Mouse (Mus musculus) embryonic facial prominence, embryonic 11.5 days (tissue): ENCODE results near the gene Camp. TPM values are rescaled to one million over a fixed set of nuclear protein-coding genes. Genes with fewer than 3 reads are reported as not detected.

Experiments used
- ATAC-seq: fragments of 200-750 bp; cut with Nextera tagmentation; replicated peaks from 2 replicates; pipeline ENCODE4 v1.8.0; 2017; ENCODE audit warnings: low read depth; ENCODE audit not compliant: insufficient number of reproducible peaks, low FRiP score, low TSS enrichment
- DNase-seq: peaks from one replicate; pipeline ENCODE4 v3.0.0-alpha.2; 2015; ENCODE audit warnings: low spot score
- H3K27ac ChIP-seq: fragments of 300-500 bp; sonication (generic); replicated peaks from 2 replicates; pipeline ENCODE4 v1.5.1; 2014; ENCODE audit warnings: mild to moderate bottlenecking, low read depth, low read length, control low read depth
- H3K27me3 ChIP-seq: fragments of 300-500 bp; sonication (generic); 2 replicates; pipeline ENCODE4 v1.6.1; 2014; ENCODE audit warnings: mild to moderate bottlenecking, low read length, moderate library complexity, mixed read lengths; ENCODE audit not compliant: control insufficient read depth, insufficient read depth
- H3K36me3 ChIP-seq: fragments of 300-500 bp; sonication (generic); replicated peaks from 2 replicates; pipeline ENCODE4 v1.6.1; 2014; ENCODE audit warnings: low read depth, mild to moderate bottlenecking, low read length, moderate library complexity, mixed read lengths; ENCODE audit not compliant: control insufficient read depth, insufficient read depth
- H3K4me1 ChIP-seq: fragments of 300-500 bp; sonication (generic); 2 replicates; pipeline ENCODE4 v1.6.1; 2014; ENCODE audit warnings: low read length, mixed read lengths; ENCODE audit not compliant: control insufficient read depth, insufficient read depth
- H3K4me2 ChIP-seq: fragments of 300-500 bp; sonication (generic); 2 replicates; pipeline ENCODE4 v1.6.1; 2014; ENCODE audit warnings: low read depth, mild to moderate bottlenecking, control low read depth, low read length, moderate library complexity
- H3K4me3 ChIP-seq: fragments of 300-500 bp; sonication (generic); 2 replicates; pipeline ENCODE4 v1.5.1; 2014; ENCODE audit warnings: low read depth, low read length, control low read depth
- H3K9ac ChIP-seq: fragments of 300-500 bp; sonication (generic); replicated peaks from 2 replicates; pipeline ENCODE4 v1.6.1; 2014; ENCODE audit warnings: mild to moderate bottlenecking, control low read depth, low read length
- H3K9me3 ChIP-seq: fragments of 300-500 bp; sonication (generic); replicated peaks from 2 replicates; pipeline ENCODE4 v1.6.1; 2016; ENCODE audit warnings: mild to moderate bottlenecking, low read length, inconsistent platforms, mixed read lengths; ENCODE audit not compliant: control insufficient read depth
- WGBS: fragments of 180-500 bp; shearing (Covaris S2); extraction: QIAGEN DNeasy Blood & Tissue Kit; methylation state at CpG from one replicate; pipeline ENCODE4 v1.1.7; 2014; 5-methylcytosine and 5-hydroxymethylcytosine counted together
- polyA plus RNA-seq: library from polyadenylated mRNA; unstranded; fragments of >200 nt; fragmentation: Nextera tagmentation; extraction: Ambion mirVana; gene quantifications from 2 replicates; pipeline ENCODE4 v1.2.1, GENCODE M21; 2014

Gene Camp
- polyA plus RNA-seq, 1 experiment from 2014 or later = 0.87 TPM

DNA sequence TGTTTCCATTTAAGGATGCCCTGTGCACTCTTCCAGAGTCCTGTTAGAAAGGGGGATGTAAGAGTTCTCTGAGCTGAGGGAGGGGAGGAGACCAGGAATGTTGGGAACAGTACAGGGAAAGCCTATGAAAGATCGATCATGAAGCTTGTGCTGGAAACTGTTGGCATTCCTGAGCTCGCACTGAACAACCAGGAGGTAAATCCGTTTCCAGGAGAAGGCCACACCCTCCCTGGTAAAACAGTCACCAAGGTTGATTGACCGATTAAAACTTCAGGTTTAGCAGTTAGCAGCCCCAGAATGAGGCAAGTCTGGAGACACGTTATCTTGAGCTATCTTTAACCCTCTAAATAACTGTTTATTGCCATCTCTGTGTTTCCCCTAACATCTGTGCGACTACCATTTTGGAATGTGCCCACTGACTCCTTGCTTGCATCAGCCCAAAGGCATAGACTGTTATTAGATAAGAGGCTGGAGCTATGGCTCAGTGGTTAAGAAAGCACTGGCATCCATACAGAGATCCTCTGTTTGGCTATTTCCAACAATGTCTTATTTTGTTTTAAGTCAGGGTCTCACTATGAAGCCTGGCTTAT is 21.7 kb upstream of the Camp start:
- WGBS = 40% methylated on average over 6 of the region's 6 CpGs
- Histone ChIP-seq H3K9me3 (no peaks in the 10 kb centered on the region), H3K36me3 (no peaks in the 10 kb centered on the region), H3K4me2 (no peak overlapping the region), H3K4me1 (no peaks in the 10 kb centered on the region), H3K4me3 (no peak overlapping the region), H3K27ac (no peak overlapping the region), H3K27me3 (no peaks in the 10 kb centered on the region), H3K9ac (no peak overlapping the region)
- DNase-seq (no peak), ATAC-seq (no peak)

DNA sequence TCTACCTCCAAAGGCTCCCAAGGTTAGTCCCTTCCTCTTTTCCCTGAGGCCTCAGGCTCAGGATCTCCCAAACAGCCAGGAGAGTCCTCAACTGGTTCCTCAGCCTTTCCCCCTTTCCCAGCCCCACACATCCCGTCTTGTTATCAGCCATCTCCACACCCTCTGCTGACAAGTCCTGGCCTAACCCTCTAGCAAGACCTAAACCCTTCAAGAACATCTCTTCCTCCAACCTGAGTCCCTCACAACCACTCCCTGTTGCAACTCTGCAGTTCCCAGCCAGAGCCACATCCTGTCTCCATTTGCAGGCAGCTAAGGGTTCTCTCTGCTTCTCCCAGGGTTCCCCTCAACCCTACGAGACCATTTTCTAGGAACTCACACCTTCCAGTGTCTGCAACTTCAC is 16.8 kb upstream of the Camp start:
- H3K4me3 ChIP-seq = no peak overlapping the region
- H3K27me3 ChIP-seq = no peaks in the 10 kb centered on the region
- H3K9ac ChIP-seq = no peak overlapping the region
- no peak overlapping the region for H3K27ac ChIP-seq
- no peaks in the 10 kb centered on the region for H3K36me3 ChIP-seq
- H3K9me3 ChIP-seq = no peaks in the 10 kb centered on the region
- DNase-seq (no peak), ATAC-seq (no peak)
- H3K4me1 ChIP-seq = no peaks in the 10 kb centered on the region
- H3K4me2 ChIP-seq = no peak overlapping the region
- 73% methylated on average over 2 of the region's 2 CpGs for WGBS

DNA sequence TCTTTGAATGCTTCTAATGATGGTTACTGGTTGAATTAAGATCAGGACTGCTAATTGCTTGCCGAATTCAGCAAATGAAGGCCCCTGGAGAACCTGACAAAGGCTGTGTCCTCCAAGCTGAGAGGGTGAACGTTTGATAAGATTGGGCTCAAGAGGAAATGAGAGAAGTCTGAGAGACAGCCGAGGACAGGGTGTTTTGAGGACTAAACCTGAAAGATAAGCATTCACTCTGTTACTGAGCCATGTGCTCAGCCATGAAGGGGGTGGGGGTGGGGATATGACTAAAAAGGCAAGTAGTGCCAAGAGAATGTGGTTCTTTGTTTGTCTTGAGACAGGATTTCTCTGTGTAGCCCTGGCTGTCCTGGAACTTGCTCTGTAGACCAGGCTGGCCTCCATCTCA is 13.7 kb upstream of the Camp start:
- Histone ChIP-seq H3K27me3 (no peaks in the 10 kb centered on the region), H3K9me3 (no peaks in the 10 kb centered on the region), H3K4me1 (no peaks in the 10 kb centered on the region), H3K27ac (no peak overlapping the region), H3K4me3 (no peak overlapping the region), H3K9ac (no peak overlapping the region), H3K4me2 (no peak overlapping the region), H3K36me3 (no peaks in the 10 kb centered on the region)
- DNase-seq (no peak), ATAC-seq (no peak)
- WGBS = 64% methylated on average over 3 of the region's 3 CpGs

DNA sequence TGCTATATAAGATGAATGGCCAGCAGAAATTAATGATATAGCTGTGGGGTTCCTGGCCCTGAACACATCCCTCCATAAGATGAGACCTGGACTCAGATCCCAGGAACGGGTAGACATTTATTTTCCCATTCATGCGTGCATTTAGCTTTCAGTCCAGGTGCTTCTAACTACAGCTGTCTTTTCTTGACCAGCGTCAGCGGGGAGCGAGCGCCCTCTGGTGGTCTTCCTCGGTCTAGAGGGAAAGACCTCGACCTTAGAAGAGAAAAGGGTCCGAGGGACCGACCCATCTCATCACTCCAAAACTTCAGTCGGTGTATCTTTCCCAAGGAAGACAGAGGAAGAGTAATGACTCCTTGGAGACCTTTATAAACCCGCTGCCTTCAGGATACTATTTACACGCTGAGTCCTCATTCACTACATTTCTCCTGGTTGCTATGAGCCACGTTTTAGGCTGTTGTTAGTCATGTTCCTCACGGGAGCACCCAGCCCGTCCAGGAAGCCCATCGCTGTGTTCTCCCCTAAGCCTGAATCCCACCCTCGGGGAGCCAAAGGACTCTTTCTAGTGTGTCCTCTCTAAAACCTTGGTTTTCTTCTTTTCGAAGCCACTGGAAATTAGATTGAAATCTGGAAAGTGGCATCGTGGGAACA is 13.1 kb upstream of the Camp start:
- H3K36me3 ChIP-seq = no peaks in the 10 kb centered on the region
- H3K4me2 ChIP-seq = no peak overlapping the region
- H3K9me3 ChIP-seq = no peaks in the 10 kb centered on the region
- no peaks in the 10 kb centered on the region for H3K4me1 ChIP-seq
- no peak overlapping the region for H3K4me3 ChIP-seq
- 17% methylated on average over 20 of the region's 20 CpGs for WGBS
- H3K27me3 ChIP-seq = no peaks in the 10 kb centered on the region
- peak; percentile 35; the same call in 1 of the 2 replicates for ATAC-seq
- no peak overlapping the region for H3K9ac ChIP-seq
- DNase-seq = peak; percentile 86
- H3K27ac ChIP-seq = no peak overlapping the region

DNA sequence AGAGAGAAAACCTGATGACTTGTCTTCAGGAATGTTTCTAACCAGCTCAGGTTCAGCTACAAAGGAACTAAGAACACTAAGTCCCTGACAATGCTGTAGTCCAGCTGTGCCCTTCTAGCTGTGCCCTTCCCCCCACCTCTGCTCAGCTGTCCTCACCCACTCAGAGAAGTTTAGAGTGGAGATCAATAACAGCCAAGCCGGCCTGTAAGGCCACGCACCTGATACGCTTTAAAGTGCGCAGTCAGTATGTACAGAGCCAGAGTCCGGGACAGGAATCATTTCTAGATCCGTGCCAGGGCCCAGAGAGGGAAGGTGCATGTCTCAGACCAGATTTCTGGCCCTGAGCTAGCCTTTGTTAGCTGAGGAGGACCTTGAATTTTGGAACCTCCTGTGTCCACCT is 6.5 kb upstream of the Camp start:
- Histone ChIP-seq H3K9me3 (no peaks in the 10 kb centered on the region), H3K27me3 (no peaks in the 10 kb centered on the region), H3K36me3 (no peaks in the 10 kb centered on the region), H3K27ac (no peak overlapping the region), H3K4me3 (no peak overlapping the region), H3K4me2 (no peak overlapping the region), H3K9ac (no peak overlapping the region), H3K4me1 (no peaks in the 10 kb centered on the region)
- DNase-seq (no peak), ATAC-seq (no peak)
- WGBS = 77% methylated on average over 6 of the region's 6 CpGs

DNA sequence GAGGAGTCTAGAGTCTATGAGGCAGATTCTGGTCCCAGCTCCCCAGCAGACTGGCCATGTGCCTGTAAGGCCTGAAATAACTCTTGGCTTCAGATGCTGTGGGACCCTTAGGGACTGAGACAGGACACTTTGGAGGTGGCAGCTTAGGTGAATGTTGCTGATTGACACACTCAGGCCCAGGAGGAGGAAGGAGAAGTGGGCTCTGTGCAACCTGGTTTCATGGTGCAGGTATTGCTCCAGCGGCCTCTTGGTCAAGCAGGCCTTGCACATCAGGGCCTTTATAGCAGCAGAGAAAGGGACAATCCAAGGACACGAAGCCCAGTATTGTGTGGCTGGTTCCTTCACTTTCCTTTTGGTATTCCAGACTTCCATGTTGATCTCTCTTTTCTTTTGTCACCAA is 4.9 kb upstream of the Camp start:
- H3K4me2 ChIP-seq = no peak overlapping the region
- H3K4me3 ChIP-seq = no peak overlapping the region
- H3K27ac ChIP-seq = no peak overlapping the region
- H3K9me3 ChIP-seq = no peaks in the 10 kb centered on the region
- ATAC-seq (no peak), DNase-seq (no peak)
- no peaks in the 10 kb centered on the region for H3K4me1 ChIP-seq
- no peaks in the 10 kb centered on the region for H3K36me3 ChIP-seq
- WGBS = 80% methylated on average over 2 of the region's 2 CpGs
- H3K27me3 ChIP-seq = no peaks in the 10 kb centered on the region
- no peak overlapping the region for H3K9ac ChIP-seq

- 87% methylated on average over 5 of the region's 5 CpGs for WGBS
- H3K4me2 ChIP-seq = no peak overlapping the region
- H3K4me1 ChIP-seq = no peaks in the 10 kb centered on the region
- H3K27me3 ChIP-seq = no peaks in the 10 kb centered on the region
- no peaks in the 10 kb centered on the region for H3K36me3 ChIP-seq
- H3K9me3 ChIP-seq = no peaks in the 10 kb centered on the region
- ATAC-seq (no peak), DNase-seq (no peak)
- H3K9ac ChIP-seq = no peak overlapping the region
- no peak overlapping the region for H3K27ac ChIP-seq
- no peak overlapping the region for H3K4me3 ChIP-seq
Measured at GRCm38 (mm10) chr9:109850099-109850498, 682 bp upstream of the Camp start.

GRCm38 (mm10) chr9:109833088-109833412 is 16.4 kb downstream of the Camp start:
- no peaks in the 10 kb centered on the region for H3K27me3 ChIP-seq
- no peaks in the 10 kb centered on the region for H3K36me3 ChIP-seq
- peak; percentile 54 for ATAC-seq
- peak overlapping the region; percentile 86 for H3K4me2 ChIP-seq
- H3K27ac ChIP-seq = no peak overlapping the region
- 12% methylated on average over 6 of the region's 6 CpGs for WGBS
- no peaks in the 10 kb centered on the region for H3K9me3 ChIP-seq
- peak overlapping the region; percentile 61 for H3K4me3 ChIP-seq
- no peak for DNase-seq
- H3K9ac ChIP-seq = peak overlapping the region; percentile 71
- no peaks in the 10 kb centered on the region for H3K4me1 ChIP-seq
